Mouse (Mus musculus): ENCODE data around the gene Scml4.

The Scml4 gene

DNA sequence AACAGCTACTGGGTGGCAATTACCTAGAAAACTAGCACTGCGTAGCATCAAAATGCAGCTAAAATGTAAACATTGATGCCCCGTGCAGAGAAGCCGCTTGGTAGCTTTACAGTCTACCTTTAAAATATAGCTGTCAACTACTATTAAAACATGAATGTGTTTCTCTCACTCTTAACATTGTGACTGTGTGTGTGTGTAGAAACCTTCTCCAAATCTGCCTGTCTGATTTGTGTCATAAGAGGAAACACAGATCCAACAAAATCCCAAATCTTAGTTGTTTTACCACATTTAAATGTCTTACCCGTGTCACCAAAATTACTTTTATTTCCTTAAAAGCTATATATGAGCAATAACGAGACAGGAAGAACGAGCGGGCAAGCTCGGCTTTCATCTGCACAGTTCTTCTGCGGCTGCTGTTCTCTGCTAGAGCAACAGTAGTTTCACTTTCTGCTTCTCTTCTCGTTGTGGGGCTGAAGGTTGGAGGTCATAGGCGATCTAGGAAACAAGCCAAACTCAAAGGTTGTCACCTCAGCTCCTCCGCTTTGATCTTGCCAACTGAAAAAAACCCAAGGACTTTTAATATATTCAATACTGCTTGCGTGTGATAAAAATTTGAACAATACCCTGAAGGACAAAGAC, 2.1 kb downstream of the Scml4 start:
- DNase-seq (ENCODE audit: low spot score in 2 of 2) = peak; percentile 63 to 66

DNA sequence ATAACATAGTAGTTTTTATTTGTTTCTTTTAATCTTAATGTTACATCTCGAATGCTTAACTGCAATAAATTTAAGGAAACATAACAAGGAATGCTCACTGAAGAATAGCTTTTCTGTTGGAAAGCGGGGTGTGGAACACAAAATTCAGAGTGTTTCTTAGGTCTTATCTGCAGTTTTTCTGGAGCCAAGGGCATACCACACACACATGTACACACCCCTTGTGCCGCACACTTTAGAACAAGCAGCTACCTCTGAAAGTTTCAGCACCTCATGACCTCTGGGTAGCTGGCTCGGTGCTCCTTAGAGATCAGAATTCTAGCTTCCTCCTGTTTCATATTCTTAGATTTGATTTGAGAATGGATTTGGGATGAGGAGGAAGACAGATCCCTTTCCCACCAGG, 2.6 kb downstream of the Scml4 start:
- no peak for DNase-seq (ENCODE audit: low spot score in 2 of 2)

DNA sequence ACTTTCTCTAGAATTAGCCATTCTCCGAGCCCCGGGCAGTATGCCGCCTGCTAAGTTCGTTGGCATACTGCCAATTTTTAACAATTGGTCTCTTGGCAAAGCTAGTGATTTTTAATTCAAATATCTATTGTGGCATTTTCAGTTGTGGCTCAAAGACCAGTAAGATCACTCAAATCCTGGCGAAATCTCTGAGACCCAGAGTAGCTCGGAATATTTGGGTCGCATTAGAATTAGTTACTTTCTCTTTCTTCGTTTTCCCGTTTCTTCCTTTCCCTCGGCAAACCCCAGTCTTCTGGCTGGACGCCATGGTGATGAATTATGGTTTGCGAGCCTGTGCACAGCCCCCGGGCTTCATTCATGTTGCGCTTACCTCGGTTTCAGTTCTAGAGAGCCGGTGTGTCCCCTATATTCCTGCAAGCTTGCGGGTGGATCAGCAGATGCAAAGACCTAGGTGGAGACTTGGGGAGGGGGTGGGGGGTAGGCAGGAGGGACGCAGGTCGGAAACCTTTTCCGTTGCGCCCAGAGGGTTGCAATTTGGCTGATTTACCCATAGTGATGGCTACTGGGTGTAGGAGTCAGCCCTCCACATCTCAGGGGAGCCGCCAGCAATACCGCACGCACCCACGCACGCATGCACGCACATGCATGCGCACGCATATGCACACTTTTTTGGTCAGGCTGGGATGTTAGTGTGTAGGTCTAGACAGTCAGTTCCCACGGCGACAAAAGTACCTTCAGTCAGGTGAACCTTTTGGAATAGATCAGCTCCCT, 3.6 kb downstream of the Scml4 start:
- peak; percentile 30 to 44 for DNase-seq (ENCODE audit: low spot score in 2 of 2)

DNA sequence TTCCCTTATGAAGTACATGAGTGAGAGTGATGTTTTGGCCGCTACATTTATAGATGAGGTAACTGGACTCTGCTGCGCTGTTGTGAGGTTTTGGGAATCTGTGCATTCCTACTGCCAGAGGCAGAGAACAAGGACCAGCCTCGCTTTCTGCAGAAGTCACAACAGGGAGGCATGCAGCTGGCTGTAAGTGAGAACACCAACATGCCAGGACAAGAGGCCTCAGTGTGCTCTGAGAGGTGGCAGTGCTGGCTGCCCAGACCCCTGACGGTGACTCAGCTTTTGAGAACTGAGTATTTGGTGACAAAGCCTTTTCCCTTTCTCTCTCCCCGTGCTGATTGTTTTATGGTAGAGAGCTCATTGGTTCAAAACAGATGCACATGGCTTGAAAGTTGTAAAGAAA, 4.5 kb downstream of the Scml4 start:
- DNase-seq (ENCODE audit: low spot score in 2 of 2) = no peak

DNA sequence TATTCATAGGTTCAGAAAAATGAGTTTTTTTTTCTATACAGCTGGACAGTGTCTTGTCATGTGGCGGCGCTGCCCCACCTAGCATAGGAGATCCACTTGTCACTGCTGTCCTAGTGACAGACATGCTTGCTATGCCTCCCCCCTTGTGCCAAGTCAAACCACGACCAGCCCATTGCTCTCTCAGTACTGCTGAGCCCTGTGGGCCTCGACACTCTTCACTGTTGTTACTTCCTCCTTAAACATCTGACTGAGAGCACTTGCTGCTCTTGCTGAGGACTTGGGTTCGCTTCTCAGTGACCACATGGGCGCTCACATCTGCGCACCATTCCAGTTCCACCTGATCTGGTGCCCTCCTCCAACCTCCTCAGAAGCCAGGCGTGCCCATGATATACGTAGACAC, 8.2 kb downstream of the Scml4 start:
- no peak for DNase-seq (ENCODE audit: low spot score in 2 of 2)

DNA sequence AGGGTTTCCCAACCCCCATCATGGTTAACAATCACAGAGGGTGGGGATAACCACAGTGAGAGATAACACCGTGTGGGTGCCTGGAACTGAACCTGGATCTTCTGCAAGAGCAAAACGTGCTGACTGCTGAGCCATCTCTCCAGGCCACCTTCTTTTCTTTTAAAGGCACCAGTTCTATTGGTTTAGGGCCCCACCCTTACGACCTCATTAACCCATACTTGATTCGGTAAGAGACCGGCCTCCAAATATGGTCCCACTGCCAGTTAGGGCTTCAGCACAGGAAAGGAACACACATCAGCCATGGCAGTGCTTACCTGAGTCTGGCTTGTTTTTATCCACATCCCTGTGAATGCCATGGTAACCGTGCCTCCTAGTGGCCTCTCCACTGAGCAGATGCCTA, 9.3 kb downstream of the Scml4 start:
- DNase-seq (ENCODE audit: low spot score in 2 of 2) = no peak

DNA sequence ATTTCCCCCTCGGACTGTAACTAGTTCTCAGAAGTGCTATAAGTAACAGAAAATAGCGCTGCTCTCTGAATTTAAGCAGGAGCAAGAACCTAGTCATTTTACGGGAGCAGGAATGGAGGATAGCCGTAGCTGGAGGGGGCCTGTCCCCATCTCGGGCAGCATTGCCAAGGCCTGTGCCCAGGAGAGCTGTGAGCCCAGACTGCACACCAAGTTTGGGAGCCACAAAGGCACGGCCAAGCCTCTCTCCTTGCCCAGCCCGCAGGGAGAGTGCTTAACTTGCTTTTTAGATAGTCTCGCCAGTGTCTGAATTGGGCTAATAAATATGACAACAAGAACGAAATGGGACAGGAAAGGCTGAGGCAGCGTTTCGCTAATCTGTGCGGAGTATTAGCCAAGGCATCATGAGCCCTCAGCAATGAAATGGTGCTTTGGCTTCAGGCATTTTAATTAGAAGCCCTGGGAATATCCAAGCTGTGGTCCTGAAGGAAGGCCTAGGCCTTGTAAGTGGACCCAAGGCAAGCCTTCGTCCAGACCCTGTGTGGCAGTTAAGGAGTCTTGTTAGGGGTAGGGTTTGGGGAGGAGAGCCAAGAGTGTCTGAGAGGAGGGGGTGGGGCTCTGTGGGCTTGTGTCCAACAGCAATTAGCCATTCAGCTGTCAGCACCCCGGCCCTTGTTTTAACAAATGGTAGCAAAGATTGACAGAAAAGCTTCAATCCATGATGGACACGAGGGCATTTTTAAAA, 12.3 kb downstream of the Scml4 start:
- no peak for DNase-seq (ENCODE audit: low spot score in 2 of 2)

DNA sequence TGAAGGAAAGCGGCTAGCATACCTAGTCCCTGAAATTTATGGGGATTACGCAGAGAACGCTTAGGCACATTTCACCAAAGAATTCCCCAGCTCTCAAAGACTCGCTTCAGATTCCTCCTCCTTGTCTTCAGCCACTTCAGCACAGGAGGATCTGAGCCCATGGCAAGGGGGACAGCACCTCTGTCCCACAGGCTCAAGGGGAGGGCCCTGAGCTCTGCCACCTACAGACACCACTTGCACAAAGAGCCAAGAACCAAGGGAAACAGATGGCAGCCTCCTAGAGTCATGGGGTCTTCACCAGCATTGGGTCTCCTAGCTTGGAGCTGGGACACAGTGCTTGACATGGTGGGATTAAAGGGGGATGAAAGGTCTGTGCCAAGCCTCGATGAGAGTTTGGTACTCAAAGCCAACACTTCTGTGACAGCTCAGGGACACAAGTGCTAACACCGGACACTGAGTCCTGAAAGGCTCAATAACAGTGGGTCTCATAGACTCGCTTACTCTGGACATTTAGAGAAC, 13.0 kb downstream of the Scml4 start:
- DNase-seq (ENCODE audit: low spot score in 2 of 2) = no peak

DNA sequence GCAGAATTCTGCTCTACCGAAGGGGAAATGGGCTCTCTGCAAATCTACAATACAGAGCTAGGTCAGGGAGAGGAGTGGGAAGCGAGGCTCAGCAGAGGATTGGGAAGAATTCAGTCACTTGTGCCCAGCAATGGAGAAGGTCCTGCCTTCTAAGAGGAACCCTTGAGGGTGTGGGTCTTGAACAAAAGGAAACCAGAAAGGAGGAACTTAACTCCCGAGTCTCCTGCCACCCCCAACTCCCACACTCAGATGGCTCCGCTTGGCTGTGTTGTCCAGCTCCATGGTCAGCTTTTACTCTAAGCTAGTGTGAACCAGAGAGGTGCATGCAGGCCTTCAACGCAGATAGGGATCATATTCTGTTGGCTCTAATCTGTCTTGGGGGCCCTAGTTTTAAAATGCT, 16.0 kb downstream of the Scml4 start:
- DNase-seq (ENCODE audit: low spot score in 2 of 2) = no peak

DNA sequence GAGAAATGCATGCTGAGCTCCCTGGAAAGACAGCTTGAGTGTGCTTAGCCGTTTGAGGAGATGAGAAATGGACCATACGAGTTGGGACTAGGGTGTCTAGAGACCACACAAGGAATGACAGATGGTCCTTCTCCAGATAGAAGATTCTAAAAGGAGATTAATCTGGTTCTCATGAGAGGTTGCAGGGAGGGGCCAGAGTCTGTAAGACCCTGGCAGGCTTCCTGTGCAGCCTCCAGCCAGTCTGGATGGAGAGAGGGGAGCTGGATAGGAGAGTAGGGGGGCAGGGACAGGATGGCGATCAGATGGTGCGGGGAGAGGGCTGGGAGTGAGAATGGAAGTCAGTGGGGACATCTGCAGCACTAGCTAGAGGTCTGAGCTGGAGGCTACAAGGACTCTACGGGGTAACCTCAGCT, 19.1 kb downstream of the Scml4 start:
- DNase-seq (ENCODE audit: low spot score in 2 of 2) = no peak

DNA sequence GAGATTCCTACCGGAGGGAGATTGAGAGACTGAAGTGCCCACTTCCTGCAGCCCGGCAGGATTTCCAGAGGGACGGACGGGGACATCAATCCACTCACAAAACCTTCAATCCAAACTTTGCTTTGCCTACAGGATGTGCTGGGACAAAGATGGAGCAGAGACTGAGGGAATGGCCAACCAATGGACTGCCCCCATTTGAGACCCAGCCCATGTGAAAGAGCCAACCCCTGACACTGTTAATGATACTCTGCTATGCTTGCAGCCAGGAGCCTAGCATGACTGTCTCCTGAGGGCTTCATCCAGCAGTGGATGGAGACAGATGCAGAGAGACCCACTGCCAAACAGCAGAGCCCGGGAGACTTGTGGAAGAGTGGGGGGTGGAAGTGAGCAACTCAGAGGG, 19.5 kb downstream of the Scml4 start:
- DNase-seq (ENCODE audit: low spot score in 2 of 2) = no peak

DNA sequence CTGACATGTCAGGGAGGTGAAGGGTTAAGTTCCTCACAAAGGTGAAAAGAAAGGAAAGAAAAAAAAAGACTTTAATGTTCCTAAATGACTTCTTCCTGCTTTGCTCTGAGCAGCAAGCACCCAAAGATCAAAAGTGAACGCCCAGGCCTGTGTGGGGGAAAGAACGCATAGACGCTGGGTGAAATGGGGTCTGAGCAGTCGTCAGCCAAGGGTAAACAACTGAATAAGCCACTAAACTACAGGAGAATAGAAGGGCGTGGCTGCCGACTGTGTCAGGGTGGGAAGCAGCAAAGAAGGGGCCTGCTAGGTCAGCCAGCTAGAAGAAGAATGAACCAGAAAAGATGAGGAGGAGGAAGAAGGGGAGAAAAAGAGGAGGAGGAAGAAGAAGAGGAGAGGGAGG, 26.9 kb downstream of the Scml4 start:
- DNase-seq (ENCODE audit: low spot score in 2 of 2) = no peak

DNA sequence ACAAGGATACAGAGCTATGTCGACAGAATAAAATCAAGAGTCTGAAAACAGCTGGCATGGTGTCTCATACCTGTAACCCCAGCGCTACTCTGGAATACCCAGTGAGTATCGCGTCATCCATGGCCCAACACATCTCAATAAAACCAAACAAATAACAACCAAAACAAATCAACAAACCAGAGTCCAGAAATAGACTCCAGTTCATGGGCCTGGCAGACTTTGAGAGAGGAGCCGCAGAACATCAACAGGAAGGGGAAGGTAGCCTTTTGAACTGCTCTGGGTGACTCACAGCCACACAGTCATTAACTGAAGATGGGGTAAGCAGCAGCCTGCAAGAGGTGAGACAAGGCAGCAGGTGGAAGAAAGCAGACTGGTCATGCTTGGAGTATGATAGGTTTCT, 28.1 kb downstream of the Scml4 start:
- DNase-seq (ENCODE audit: low spot score in 2 of 2) = no peak

DNA sequence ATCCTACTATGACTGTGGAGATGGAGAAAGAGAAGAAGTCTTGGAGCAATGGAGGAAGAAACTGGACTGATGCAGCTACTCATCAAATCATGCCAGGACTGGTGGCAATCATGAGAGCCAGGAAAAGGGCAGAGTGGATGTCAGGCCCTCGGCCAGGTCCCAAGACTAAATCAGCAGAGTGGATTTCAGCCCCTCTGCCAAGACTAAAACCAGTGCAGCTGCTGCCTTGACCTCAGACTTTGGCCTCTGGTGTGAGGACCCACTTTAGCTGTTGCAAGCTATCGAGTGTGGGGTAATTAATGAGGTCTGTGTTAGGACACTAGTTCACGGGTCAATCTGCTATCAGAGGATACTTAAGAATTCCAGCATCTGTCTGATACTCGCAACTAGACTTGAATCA, 30.2 kb downstream of the Scml4 start:
- DNase-seq (ENCODE audit: low spot score in 2 of 2) = peak in 1 of 2 experiments; percentile 42

DNA sequence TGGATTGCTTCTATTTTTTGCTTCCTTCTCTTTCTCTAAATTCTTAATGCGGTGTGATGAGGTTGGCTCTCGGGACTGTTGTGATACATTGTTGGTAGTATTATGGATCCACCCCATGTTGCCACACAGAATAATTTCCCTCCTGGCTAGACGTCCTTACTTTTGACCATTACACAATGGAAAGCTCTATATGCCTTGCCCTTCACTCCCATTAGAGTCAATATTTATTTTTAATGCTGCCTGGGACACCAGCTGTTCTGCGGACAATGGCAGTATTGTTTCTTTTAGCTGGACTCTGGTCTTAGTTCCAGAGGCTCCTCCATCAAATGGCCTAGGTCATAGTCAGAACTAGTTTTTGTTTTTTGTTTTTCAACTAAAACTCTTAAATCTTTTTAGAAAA, 32.1 kb downstream of the Scml4 start:
- no peak for DNase-seq (ENCODE audit: low spot score in 2 of 2)

DNA sequence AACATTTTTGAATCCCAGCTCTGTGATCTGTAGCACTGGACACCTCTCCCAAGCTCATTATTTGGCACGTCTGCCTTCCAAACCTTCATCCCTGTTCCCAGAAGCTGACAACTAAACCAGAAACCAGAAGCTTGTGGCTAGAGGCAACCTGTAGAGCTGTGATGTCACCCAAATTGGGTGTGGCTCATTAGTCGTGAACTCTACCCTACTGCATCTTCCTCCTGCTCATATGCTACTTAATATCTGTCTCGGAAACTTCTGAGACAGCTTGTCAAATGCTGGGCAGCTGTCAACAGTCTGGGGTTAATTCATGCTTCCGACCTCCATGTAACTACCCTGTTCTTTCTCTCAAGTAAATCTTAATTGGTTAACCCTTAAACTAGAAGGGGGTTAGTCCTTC, 32.8 kb downstream of the Scml4 start:
- DNase-seq (ENCODE audit: low spot score in 2 of 2) = no peak

DNA sequence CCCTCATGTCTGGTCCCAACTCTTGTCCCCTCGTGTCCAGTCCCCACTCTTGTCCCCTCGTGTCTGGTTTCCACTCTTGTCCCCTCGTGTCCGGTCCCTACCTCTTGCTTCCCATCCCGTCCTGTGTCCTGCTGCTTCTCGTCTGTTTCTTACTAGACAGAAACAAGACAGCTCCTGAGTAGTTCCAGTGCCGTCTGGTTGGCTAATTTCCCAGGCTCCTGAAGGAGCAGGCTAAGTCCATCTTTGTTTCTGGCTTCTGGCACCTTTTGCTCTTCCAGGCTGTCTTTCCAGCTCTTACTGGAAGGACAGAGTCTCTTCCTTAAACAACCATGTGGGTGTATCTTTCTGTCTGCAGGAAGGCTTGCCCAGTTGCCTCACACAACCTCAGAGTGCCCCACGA, 33.7 kb downstream of the Scml4 start:
- no peak for DNase-seq (ENCODE audit: low spot score in 2 of 2)

DNA sequence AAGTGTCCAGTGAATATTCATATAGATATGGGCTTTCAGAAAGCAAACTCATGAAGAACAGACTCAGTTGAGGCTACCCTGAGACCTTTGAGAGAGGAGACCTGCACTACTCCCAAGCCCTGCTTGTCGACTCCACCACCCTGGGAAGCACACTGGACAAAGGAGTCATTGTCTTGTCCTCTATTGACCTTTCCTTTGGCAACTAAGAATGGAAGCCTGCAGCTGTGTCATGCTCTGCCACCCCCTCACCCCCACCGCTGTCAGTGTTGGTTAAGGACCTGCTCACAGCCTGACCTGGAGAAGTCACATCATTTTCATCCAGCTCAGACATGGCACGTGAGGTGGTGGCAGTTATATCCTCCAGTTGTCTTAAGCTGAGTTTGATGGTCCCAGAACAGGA, 34.1 kb downstream of the Scml4 start:
- peak in 1 of 2 experiments; percentile 21 for DNase-seq (ENCODE audit: low spot score in 2 of 2)

DNA sequence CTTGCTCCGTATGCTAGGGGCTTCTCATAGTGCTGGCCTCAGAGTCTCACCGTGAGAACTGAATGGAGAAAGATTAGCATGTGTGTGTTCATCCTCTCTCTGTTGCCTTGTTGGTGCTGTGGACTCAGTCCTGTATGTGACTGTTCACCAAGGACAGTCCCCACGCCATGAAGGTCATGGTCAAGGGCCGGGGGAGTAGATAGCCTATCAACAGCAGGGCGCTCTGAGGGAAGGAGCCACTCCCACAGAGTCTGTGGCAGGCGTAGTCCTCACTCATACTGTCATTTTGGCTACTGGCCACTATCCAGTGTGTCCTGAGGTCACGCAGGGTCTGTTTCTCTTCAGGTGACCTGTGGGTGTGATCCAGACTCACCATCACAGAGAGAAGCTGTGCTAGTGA, 34.5 kb downstream of the Scml4 start:
- no peak for DNase-seq (ENCODE audit: low spot score in 2 of 2)

DNA sequence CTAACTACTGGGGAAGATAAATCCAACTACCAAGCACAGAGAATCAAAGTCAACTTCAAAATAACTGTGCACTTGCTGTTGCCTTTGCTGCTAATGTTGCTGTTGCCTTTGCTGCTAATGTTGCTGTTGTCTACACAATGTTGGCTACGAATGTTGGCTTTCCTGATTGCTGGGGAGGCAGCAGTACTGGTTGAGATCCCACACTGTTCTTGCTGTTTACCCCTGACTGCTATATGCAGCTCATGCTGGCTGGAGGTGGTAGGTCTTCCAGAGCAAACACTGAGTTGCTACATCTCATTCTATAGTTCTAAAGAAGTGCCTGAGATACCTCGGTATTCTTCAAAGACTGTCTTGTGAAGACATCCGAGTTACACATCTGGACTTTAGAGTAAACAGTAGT, 36.5 kb downstream of the Scml4 start:
- DNase-seq (ENCODE audit: low spot score in 2 of 2) = no peak

DNA sequence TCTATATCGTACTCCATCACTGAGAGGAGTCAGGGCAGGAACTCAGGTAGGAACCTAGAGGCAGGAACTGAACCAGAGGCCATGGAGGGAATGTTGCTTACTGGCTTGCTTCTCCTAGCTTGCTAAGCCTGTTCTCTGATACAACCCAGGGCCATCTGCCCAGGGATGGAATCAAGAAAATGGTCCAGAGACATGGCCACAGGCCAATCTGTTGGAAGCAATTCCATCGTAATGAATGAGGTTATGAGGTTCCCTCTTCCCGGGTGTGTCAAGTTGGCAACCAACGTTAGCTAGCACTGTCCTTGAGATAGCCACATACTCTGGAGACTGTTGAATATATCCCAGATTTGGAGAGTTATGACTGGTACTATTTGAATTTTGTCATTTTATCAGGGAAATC, 37.0 kb downstream of the Scml4 start:
- DNase-seq (ENCODE audit: low spot score in 2 of 2) = peak in 1 of 2 experiments; percentile 35

DNA sequence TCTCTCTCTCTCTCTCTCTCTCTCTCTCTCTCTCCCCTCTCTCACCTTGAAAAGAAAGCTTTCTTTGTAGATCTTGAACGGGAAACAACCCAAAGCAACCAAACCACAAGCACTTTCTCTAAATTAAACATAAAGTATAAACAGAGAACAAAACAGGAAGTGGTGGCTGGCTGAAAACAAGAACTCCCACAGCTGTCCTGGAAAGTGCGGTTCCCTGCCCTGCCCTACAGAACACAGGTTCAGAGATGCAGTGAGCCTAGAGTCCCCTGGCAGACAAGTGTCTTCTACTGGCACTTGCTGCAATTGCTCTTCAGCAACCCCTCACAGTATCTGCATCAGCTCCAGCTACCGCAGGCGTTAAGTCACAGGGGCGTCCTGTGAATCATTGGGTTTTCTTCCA, 37.5 kb downstream of the Scml4 start:
- no peak for DNase-seq (ENCODE audit: low spot score in 2 of 2)

DNA sequence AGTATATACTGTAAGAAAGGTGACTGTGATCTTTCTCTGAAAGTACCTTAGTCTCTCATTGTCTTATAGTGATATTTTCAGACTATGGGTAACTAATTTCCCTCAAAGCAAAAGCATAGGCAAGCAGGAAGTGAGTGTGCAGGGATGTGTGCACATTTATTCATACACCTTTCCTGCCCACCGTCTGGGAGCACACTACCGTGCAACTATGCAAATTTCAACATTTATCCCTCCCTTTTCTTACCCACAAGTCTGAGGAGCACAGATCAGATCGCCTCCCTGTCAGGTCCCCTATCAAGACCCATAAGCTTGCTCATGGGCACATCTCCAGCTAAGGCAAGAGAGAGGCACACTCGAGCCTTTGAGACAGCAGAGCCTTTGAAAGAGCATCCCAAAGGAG, 41.2 kb downstream of the Scml4 start:
- DNase-seq (ENCODE audit: low spot score in 2 of 2) = no peak
